Mouse (Mus musculus): ENCODE data around the gene Elobl. TPM values are rescaled to one million over a fixed set of nuclear protein-coding genes. Genes with fewer than 3 reads are reported as not detected.

The Elobl gene
- polyA plus RNA-seq, 1 experiment = 1.5 TPM

DNA sequence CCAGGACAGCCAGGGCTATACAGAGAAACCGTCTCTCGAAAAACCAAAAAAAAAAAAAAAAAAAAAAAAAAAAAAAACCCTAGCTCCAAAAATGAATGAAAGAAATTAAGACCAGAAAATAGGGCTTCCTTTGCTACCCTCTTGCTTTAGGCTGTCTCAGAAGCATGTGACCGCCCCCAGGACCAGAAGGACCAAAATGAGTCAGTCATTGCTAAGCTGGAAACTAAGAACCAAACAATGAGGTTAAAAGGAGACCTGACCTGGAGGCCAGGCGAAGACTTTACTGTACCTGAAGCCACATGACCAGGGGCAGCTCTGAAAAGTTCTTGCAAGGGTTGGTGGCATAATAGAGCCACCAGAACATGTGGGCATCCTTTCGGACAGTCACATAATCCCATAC lies 14.6 kb downstream of the Elobl start:
- WGBS = 85% methylated on average over 5 of the region's 5 CpGs
- no peak for DNase-seq
- no peak for TF ChIP-seq POLR2A (IDR thresholded peaks at IDR 0.05; ENCODE audit: low read depth, low read length)
- no peak for TF ChIP-seq CTCF (conservative IDR thresholded peaks at IDR 0.05; ENCODE audit: insufficient read depth, insufficient read length, low read depth, low read length)
- Histone ChIP-seq H3K36me3 (ENCODE audit: control insufficient read depth, insufficient read depth, low read length) (no peaks in the 10 kb centered on the region; the same call in 1 of the 2 replicates), H3K27me3 (replicated peaks; ENCODE audit: control insufficient read depth, insufficient read depth, low read length) (no peaks in the 10 kb centered on the region), H3K4me1 (ENCODE audit: control insufficient read depth, insufficient read depth, low read length) (peaks cover 3% of the 10 kb centered on the region; the same call in 1 of the 2 replicates), H3K4me3 (ENCODE audit: insufficient read depth, low read depth, low read length) (no peak overlapping the region), H3K27ac (ENCODE audit: insufficient read depth, low read depth, low read length) (no peak overlapping the region)

DNA sequence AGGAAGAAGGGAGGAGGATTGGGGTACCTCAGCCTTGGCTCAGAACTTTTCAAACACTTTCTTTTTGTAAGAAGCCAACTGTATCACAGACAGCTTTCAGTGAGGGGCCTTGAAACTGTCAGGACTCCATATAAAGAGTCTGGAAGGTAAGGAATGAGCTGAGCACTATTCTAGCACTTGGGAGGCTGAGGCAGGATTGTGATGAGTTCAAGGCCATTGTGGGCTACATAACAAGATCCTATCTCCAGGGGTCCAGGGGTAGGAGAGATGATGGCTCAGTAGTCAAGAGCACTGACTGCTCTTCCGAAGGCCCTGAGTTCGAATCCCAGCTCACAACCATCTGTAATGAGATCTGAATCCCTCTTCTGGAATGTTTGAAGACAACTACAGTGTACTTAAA lies 15.2 kb downstream of the Elobl start:
- peaks cover 3% of the 10 kb centered on the region; the same call in 1 of the 2 replicates for H3K4me1 ChIP-seq (ENCODE audit: control insufficient read depth, insufficient read depth, low read length)
- H3K4me3 ChIP-seq (ENCODE audit: insufficient read depth, low read depth, low read length) = no peak overlapping the region
- no peak overlapping the region for H3K27ac ChIP-seq (ENCODE audit: insufficient read depth, low read depth, low read length)
- 94% methylated on average over 2 of the region's 2 CpGs for WGBS
- DNase-seq = no peak
- H3K36me3 ChIP-seq (ENCODE audit: control insufficient read depth, insufficient read depth, low read length) = no peaks in the 10 kb centered on the region; the same call in 1 of the 2 replicates
- no peak for TF ChIP-seq CTCF (conservative IDR thresholded peaks at IDR 0.05; ENCODE audit: insufficient read depth, insufficient read length, low read depth, low read length)
- TF ChIP-seq POLR2A (IDR thresholded peaks at IDR 0.05; ENCODE audit: low read depth, low read length) = no peak
- H3K27me3 ChIP-seq (replicated peaks; ENCODE audit: control insufficient read depth, insufficient read depth, low read length) = no peaks in the 10 kb centered on the region

- H3K27ac ChIP-seq (ENCODE audit: insufficient read depth, low read depth, low read length) = no peak overlapping the region
- DNase-seq = no peak
- H3K4me3 ChIP-seq (ENCODE audit: insufficient read depth, low read depth, low read length) = no peak overlapping the region
- peaks cover 3% of the 10 kb centered on the region; the same call in 1 of the 2 replicates for H3K4me1 ChIP-seq (ENCODE audit: control insufficient read depth, insufficient read depth, low read length)
- no peaks in the 10 kb centered on the region; the same call in 1 of the 2 replicates for H3K36me3 ChIP-seq (ENCODE audit: control insufficient read depth, insufficient read depth, low read length)
- TF ChIP-seq CTCF (conservative IDR thresholded peaks at IDR 0.05; ENCODE audit: insufficient read depth, insufficient read length, low read depth, low read length) (no peak), POLR2A (IDR thresholded peaks at IDR 0.05; ENCODE audit: low read depth, low read length) (no peak)
- WGBS = 85% methylated on average over 13 of the region's 13 CpGs
- no peaks in the 10 kb centered on the region for H3K27me3 ChIP-seq (replicated peaks; ENCODE audit: control insufficient read depth, insufficient read depth, low read length)
Observed at GRCm38 (mm10) chr11:88950640-88951250, 16.0 kb downstream of the Elobl start.

GRCm38 (mm10) chr11:88949802-88950639 lies 16.7 kb downstream of the Elobl start:
- Histone ChIP-seq H3K4me1 (ENCODE audit: control insufficient read depth, insufficient read depth, low read length) (peaks cover 3% of the 10 kb centered on the region; the same call in 1 of the 2 replicates), H3K4me3 (ENCODE audit: insufficient read depth, low read depth, low read length) (no peak overlapping the region), H3K36me3 (ENCODE audit: control insufficient read depth, insufficient read depth, low read length) (no peaks in the 10 kb centered on the region; the same call in 1 of the 2 replicates), H3K27me3 (replicated peaks; ENCODE audit: control insufficient read depth, insufficient read depth, low read length) (no peaks in the 10 kb centered on the region), H3K27ac (ENCODE audit: insufficient read depth, low read depth, low read length) (no peak overlapping the region)
- TF ChIP-seq CTCF (conservative IDR thresholded peaks at IDR 0.05; ENCODE audit: insufficient read depth, insufficient read length, low read depth, low read length) (no peak), POLR2A (IDR thresholded peaks at IDR 0.05; ENCODE audit: low read depth, low read length) (no peak)
- WGBS = 82% methylated on average over 8 of the region's 8 CpGs
- no peak for DNase-seq

DNA sequence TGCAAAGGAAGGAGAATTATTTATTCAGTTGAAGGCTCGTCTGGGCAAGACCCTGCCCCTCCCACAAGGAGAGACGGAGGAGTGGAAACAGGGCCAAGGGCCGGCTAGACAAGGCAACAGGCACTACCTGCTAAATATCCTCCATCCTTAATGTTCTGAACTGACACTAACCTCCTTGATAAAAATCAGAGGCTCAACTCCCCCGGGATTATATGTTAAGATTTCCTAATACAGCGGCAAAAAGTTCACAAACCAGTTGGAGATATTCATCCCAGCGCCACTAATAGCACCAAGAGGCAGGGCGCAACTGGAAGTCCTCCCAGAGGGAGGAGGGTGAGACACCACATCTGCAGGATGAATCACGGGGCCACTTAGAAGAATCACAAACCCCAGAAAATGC lies 17.8 kb downstream of the Elobl start:
- TF ChIP-seq POLR2A (IDR thresholded peaks at IDR 0.05; ENCODE audit: low read depth, low read length) (no peak), CTCF (conservative IDR thresholded peaks at IDR 0.05; ENCODE audit: insufficient read depth, insufficient read length, low read depth, low read length) (no peak)
- H3K36me3 ChIP-seq (ENCODE audit: control insufficient read depth, insufficient read depth, low read length) = no peaks in the 10 kb centered on the region; the same call in 1 of the 2 replicates
- DNase-seq = no peak
- H3K27me3 ChIP-seq (replicated peaks; ENCODE audit: control insufficient read depth, insufficient read depth, low read length) = no peaks in the 10 kb centered on the region
- 69% methylated on average over 8 of the region's 8 CpGs for WGBS
- H3K4me3 ChIP-seq (ENCODE audit: insufficient read depth, low read depth, low read length) = no peak overlapping the region
- no peaks in the 10 kb centered on the region; the same call in 1 of the 2 replicates for H3K4me1 ChIP-seq (ENCODE audit: control insufficient read depth, insufficient read depth, low read length)
- no peak overlapping the region for H3K27ac ChIP-seq (ENCODE audit: insufficient read depth, low read depth, low read length)

- Histone ChIP-seq H3K36me3 (ENCODE audit: control insufficient read depth, insufficient read depth, low read length) (no peaks in the 10 kb centered on the region; the same call in 1 of the 2 replicates), H3K4me1 (ENCODE audit: control insufficient read depth, insufficient read depth, low read length) (no peaks in the 10 kb centered on the region), H3K27ac (ENCODE audit: insufficient read depth, low read depth, low read length) (no peak overlapping the region), H3K4me3 (ENCODE audit: insufficient read depth, low read depth, low read length) (no peak overlapping the region), H3K27me3 (replicated peaks; ENCODE audit: control insufficient read depth, insufficient read depth, low read length) (no peaks in the 10 kb centered on the region)
- TF ChIP-seq POLR2A (IDR thresholded peaks at IDR 0.05; ENCODE audit: low read depth, low read length) = no peak
- no peak for TF ChIP-seq CTCF (conservative IDR thresholded peaks at IDR 0.05; ENCODE audit: insufficient read depth, insufficient read length, low read depth, low read length)
- no peak for DNase-seq
- 80% methylated on average over 7 of the region's 8 CpGs for WGBS
Observed at GRCm38 (mm10) chr11:88945971-88946585, 20.7 kb downstream of the Elobl start.

Measured in kidney, adult 2 months (tissue).